Mouse (Mus musculus) heart, adult 2 months (tissue): ENCODE measurements at regions not wholly inside any gene's neighbourhood (a gene's known extent, or its start where the extent isn't known, plus 50 kb on each side); places are given as distances from the start of the nearest gene placed in this dataset.
"Not testable (repeated sequence)": the region's sequence is repeated elsewhere in the genome, so short reads cannot be mapped to it uniquely, and the experiment has no call there.

Experiments
- CTCF ChIP-seq: fragments of 200-600 bp; IDR thresholded peaks from 2 replicates; pipeline ENCODE4 v1.8.1; 2022; ENCODE audit warnings: antibody characterized with exemption, mild to moderate bottlenecking, moderate library complexity
- EP300 ChIP-seq: fragments of 200-500 bp; IDR thresholded peaks from 2 replicates; pipeline ENCODE4 v1.6.1; 2011; ENCODE audit warnings: low read depth, low read length, control low read depth; ENCODE audit not compliant: insufficient read depth
- POLR2A ChIP-seq: fragments of 200-500 bp; IDR thresholded peaks from 2 replicates; pipeline ENCODE4 v1.6.1; 2011; ENCODE audit warnings: mild to moderate bottlenecking, low read depth, low read length, control low read depth; ENCODE audit not compliant: insufficient read depth

GRCm38 (mm10) chr14:52941747-52942146 lies 446.2 kb upstream of the Olfr1507 start:
- TF ChIP-seq CTCF, EP300, POLR2A: not testable (repeated sequence)
